Mouse (Mus musculus) liver, embryonic 14.5 days (tissue): ENCODE results near the gene Adgrl2.

ENCODE experiments used
- CTCF ChIP-seq: IDR thresholded peaks from 2 replicates; pipeline ENCODE4 v1.5.1; 2016; ENCODE audit warnings: antibody characterized with exemption, low read depth, control low read depth
- EP300 ChIP-seq: IDR thresholded peaks from 2 replicates; pipeline ENCODE4 v1.6.1; 2016; ENCODE audit warnings: antibody characterized with exemption, low read depth

DNA sequence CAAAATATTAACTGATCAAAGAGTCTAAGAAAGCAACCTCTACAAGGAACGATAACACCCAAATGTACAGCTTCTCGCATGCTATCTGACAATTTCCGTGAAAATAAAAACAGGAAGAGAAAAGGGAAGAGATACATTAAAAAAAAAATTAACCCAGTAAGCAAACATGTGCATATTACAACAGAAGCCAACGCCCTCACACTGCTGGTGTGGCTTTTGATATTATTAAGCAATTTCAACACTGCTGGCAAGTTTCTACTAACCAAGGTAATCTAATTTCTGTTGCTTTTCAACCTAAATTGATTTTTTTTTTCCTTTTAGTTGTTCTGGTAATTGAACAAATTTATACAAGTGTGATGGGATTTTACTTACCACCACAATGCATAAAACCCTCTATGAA lies 8.0 kb downstream of the Adgrl2 start:
- no peak for TF ChIP-seq CTCF
- no peak for TF ChIP-seq EP300
